Mouse (Mus musculus) bone marrow, adult 2 months (tissue): Measurements from ENCODE around the gene Kbtbd3.

Source experiments
- CTCF ChIP-seq: fragments of 200-500 bp; IDR thresholded peaks from 2 replicates; pipeline ENCODE4 v1.5.1; 2011; ENCODE audit warnings: low read length, control low read depth; ENCODE audit not compliant: control insufficient read depth, insufficient read depth
- POLR2A ChIP-seq: fragments of 200-500 bp; IDR thresholded peaks from 2 replicates; pipeline ENCODE4 v1.6.1; 2011; ENCODE audit warnings: low read depth, mild to moderate bottlenecking, control low read depth, low read length, borderline replicate concordance; ENCODE audit not compliant: control insufficient read depth

GRCm38 (mm10) chr9:4260746-4261090 is 48.9 kb upstream of the Kbtbd3 start:
- no peak for TF ChIP-seq CTCF
- no peak for TF ChIP-seq POLR2A
